Mouse (Mus musculus): ENCODE data around the gene BC049762. TPM values are rescaled to one million over a fixed set of nuclear protein-coding genes. Genes with fewer than 3 reads are reported as not detected.

The BC049762 gene
- polyA plus RNA-seq (2015; fragmentation: Nextera tagmentation; extraction: Ambion mirVana), result 0.21 and 0.29 TPM in 2 replicates

- peaks cover 21% of the 10 kb centered on the region for H3K4me1 ChIP-seq (ENCODE audit: insufficient read depth, low read length)
- H3K4me3 ChIP-seq (ENCODE audit: low read length), result peak within 1 kb of the TSS; percentile 96
- peak within 1 kb of the TSS; percentile 83 for H3K4me2 ChIP-seq (replicated peaks; ENCODE audit: low read depth, low read length)
- H3K27ac ChIP-seq (ENCODE audit: low read length), result peak within 1 kb of the TSS; percentile 94
- peak within 1 kb of the TSS; percentile 98 for H3K9ac ChIP-seq (replicated peaks; ENCODE audit: low read length)
- H3K27me3 ChIP-seq (ENCODE audit: insufficient read depth, low read length), result no peaks in the 10 kb centered on the region
- H3K9me3 ChIP-seq (ENCODE audit: low read length), result no peaks in the 10 kb centered on the region
- no peaks in the 10 kb centered on the region for H3K36me3 ChIP-seq (ENCODE audit: insufficient read depth, low read length)
- peak; percentile 99 for ATAC-seq (ENCODE audit: low FRiP score, low TSS enrichment)
- WGBS, result 8% methylated on average over 57 of the region's 57 CpGs
Measured at GRCm38 (mm10) chr11:51262342-51263285, at the start of gene BC049762. Gene BC049762 (minus strand): TSS chr11:51263046.

- no peak overlapping the region for H3K4me3 ChIP-seq (ENCODE audit: low read length)
- no peak overlapping the region for H3K4me2 ChIP-seq (replicated peaks; ENCODE audit: low read depth, low read length)
- 84% methylated on average over 8 of the region's 8 CpGs for WGBS
- ATAC-seq (ENCODE audit: low FRiP score, low TSS enrichment), result no peak
- no peaks in the 10 kb centered on the region for H3K27me3 ChIP-seq (ENCODE audit: insufficient read depth, low read length)
- H3K9ac ChIP-seq (replicated peaks; ENCODE audit: low read length), result no peak overlapping the region
- no peaks in the 10 kb centered on the region for H3K36me3 ChIP-seq (ENCODE audit: insufficient read depth, low read length)
- no peak overlapping the region for H3K27ac ChIP-seq (ENCODE audit: low read length)
- H3K4me1 ChIP-seq (ENCODE audit: insufficient read depth, low read length), result no peaks in the 10 kb centered on the region
- no peaks in the 10 kb centered on the region for H3K9me3 ChIP-seq (ENCODE audit: low read length)
Measured at GRCm38 (mm10) chr11:51311846-51312245, 49.0 kb upstream of the BC049762 start.

GRCm38 (mm10) chr11:51308306-51308705, 45.5 kb upstream of the BC049762 start:
- no peak overlapping the region for H3K27ac ChIP-seq (ENCODE audit: low read length)
- H3K4me2 ChIP-seq (replicated peaks; ENCODE audit: low read depth, low read length), result no peak overlapping the region
- H3K4me3 ChIP-seq (ENCODE audit: low read length), result no peak overlapping the region
- no peaks in the 10 kb centered on the region for H3K4me1 ChIP-seq (ENCODE audit: insufficient read depth, low read length)
- 47% methylated on average over 5 of the region's 5 CpGs for WGBS
- no peak overlapping the region for H3K9ac ChIP-seq (replicated peaks; ENCODE audit: low read length)
- ATAC-seq (ENCODE audit: low FRiP score, low TSS enrichment), result no peak
- H3K36me3 ChIP-seq (ENCODE audit: insufficient read depth, low read length), result no peaks in the 10 kb centered on the region
- H3K9me3 ChIP-seq (ENCODE audit: low read length), result no peaks in the 10 kb centered on the region
- H3K27me3 ChIP-seq (ENCODE audit: insufficient read depth, low read length), result no peaks in the 10 kb centered on the region

- Histone ChIP-seq H3K9ac (replicated peaks; ENCODE audit: low read length) (no peak overlapping the region), H3K27ac (ENCODE audit: low read length) (no peak overlapping the region), H3K9me3 (ENCODE audit: low read length) (no peaks in the 10 kb centered on the region), H3K36me3 (ENCODE audit: insufficient read depth, low read length) (no peaks in the 10 kb centered on the region), H3K4me1 (ENCODE audit: insufficient read depth, low read length) (no peaks in the 10 kb centered on the region), H3K4me2 (replicated peaks; ENCODE audit: low read depth, low read length) (no peak overlapping the region), H3K27me3 (ENCODE audit: insufficient read depth, low read length) (no peaks in the 10 kb centered on the region), H3K4me3 (ENCODE audit: low read length) (no peak overlapping the region)
- ATAC-seq (ENCODE audit: low FRiP score, low TSS enrichment), result no peak
- WGBS, result 59% methylated on average over 12 of the region's 12 CpGs
Measured at GRCm38 (mm10) chr11:51303981-51304553, 41.2 kb upstream of the BC049762 start.

GRCm38 (mm10) chr11:51302396-51302795, 39.5 kb upstream of the BC049762 start:
- WGBS, result 58% methylated on average over 5 of the region's 5 CpGs
- no peaks in the 10 kb centered on the region for H3K36me3 ChIP-seq (ENCODE audit: insufficient read depth, low read length)
- no peaks in the 10 kb centered on the region for H3K27me3 ChIP-seq (ENCODE audit: insufficient read depth, low read length)
- H3K9me3 ChIP-seq (ENCODE audit: low read length), result no peaks in the 10 kb centered on the region
- H3K27ac ChIP-seq (ENCODE audit: low read length), result no peak overlapping the region
- ATAC-seq (ENCODE audit: low FRiP score, low TSS enrichment), result no peak
- no peak overlapping the region for H3K9ac ChIP-seq (replicated peaks; ENCODE audit: low read length)
- no peak overlapping the region for H3K4me2 ChIP-seq (replicated peaks; ENCODE audit: low read depth, low read length)
- no peak overlapping the region for H3K4me3 ChIP-seq (ENCODE audit: low read length)
- H3K4me1 ChIP-seq (ENCODE audit: insufficient read depth, low read length), result no peaks in the 10 kb centered on the region

- no peak for ATAC-seq (ENCODE audit: low FRiP score, low TSS enrichment)
- peaks cover 7% of the 10 kb centered on the region; the same call in 1 of the 2 replicates for H3K9me3 ChIP-seq (ENCODE audit: low read length)
- WGBS, result 93% methylated on average over 4 of the region's 4 CpGs
Measured at GRCm38 (mm10) chr11:51298691-51299090, 35.8 kb upstream of the BC049762 start.

GRCm38 (mm10) chr11:51295742-51296141, 32.9 kb upstream of the BC049762 start:
- no peaks in the 10 kb centered on the region for H3K4me1 ChIP-seq (ENCODE audit: insufficient read depth, low read length)
- H3K27me3 ChIP-seq (ENCODE audit: insufficient read depth, low read length), result no peaks in the 10 kb centered on the region
- ATAC-seq (ENCODE audit: low FRiP score, low TSS enrichment), result no peak
- peaks cover 7% of the 10 kb centered on the region; the same call in 1 of the 2 replicates for H3K9me3 ChIP-seq (ENCODE audit: low read length)
- WGBS, result 81% methylated on average over 3 of the region's 3 CpGs
- no peak overlapping the region for H3K9ac ChIP-seq (replicated peaks; ENCODE audit: low read length)
- H3K4me2 ChIP-seq (replicated peaks; ENCODE audit: low read depth, low read length), result no peak overlapping the region
- H3K36me3 ChIP-seq (ENCODE audit: insufficient read depth, low read length), result no peaks in the 10 kb centered on the region
- H3K4me3 ChIP-seq (ENCODE audit: low read length), result no peak overlapping the region
- H3K27ac ChIP-seq (ENCODE audit: low read length), result no peak overlapping the region

More at GRCm38 (mm10) chr11:51298691-51299090, 35.8 kb upstream of the BC049762 start:
- H3K27me3 ChIP-seq (ENCODE audit: insufficient read depth, low read length), result no peaks in the 10 kb centered on the region
- no peaks in the 10 kb centered on the region for H3K4me1 ChIP-seq (ENCODE audit: insufficient read depth, low read length)
- H3K4me3 ChIP-seq (ENCODE audit: low read length), result no peak overlapping the region
- H3K36me3 ChIP-seq (ENCODE audit: insufficient read depth, low read length), result no peaks in the 10 kb centered on the region
- no peak overlapping the region for H3K9ac ChIP-seq (replicated peaks; ENCODE audit: low read length)
- no peak overlapping the region for H3K27ac ChIP-seq (ENCODE audit: low read length)
- H3K4me2 ChIP-seq (replicated peaks; ENCODE audit: low read depth, low read length), result no peak overlapping the region

- Histone ChIP-seq H3K36me3 (ENCODE audit: insufficient read depth, low read length) (no peaks in the 10 kb centered on the region), H3K4me2 (replicated peaks; ENCODE audit: low read depth, low read length) (no peak overlapping the region), H3K27ac (ENCODE audit: low read length) (no peak overlapping the region), H3K4me1 (ENCODE audit: insufficient read depth, low read length) (no peaks in the 10 kb centered on the region), H3K27me3 (ENCODE audit: insufficient read depth, low read length) (no peaks in the 10 kb centered on the region), H3K9me3 (ENCODE audit: low read length) (peaks cover 7% of the 10 kb centered on the region; the same call in 1 of the 2 replicates), H3K4me3 (ENCODE audit: low read length) (no peak overlapping the region), H3K9ac (replicated peaks; ENCODE audit: low read length) (no peak overlapping the region)
- ATAC-seq (ENCODE audit: low FRiP score, low TSS enrichment), result no peak
- WGBS, result 56% methylated on average over 2 of the region's 2 CpGs
Measured at GRCm38 (mm10) chr11:51293956-51294530, 31.2 kb upstream of the BC049762 start.

GRCm38 (mm10) chr11:51290066-51290955, 27.5 kb upstream of the BC049762 start:
- H3K27ac ChIP-seq (ENCODE audit: low read length), result no peak overlapping the region
- H3K9ac ChIP-seq (replicated peaks; ENCODE audit: low read length), result peak overlapping the region; percentile 68
- H3K9me3 ChIP-seq (ENCODE audit: low read length), result peaks cover 2% of the 10 kb centered on the region; the same call in 1 of the 2 replicates
- peak overlapping the region; percentile 63 for H3K4me3 ChIP-seq (ENCODE audit: low read length)
- 3% methylated on average over 61 of the region's 74 CpGs for WGBS
- H3K4me2 ChIP-seq (replicated peaks; ENCODE audit: low read depth, low read length), result peak overlapping the region; percentile 80
- no peaks in the 10 kb centered on the region for H3K36me3 ChIP-seq (ENCODE audit: insufficient read depth, low read length)
- ATAC-seq (ENCODE audit: low FRiP score, low TSS enrichment), result peak; percentile 80
- H3K27me3 ChIP-seq (ENCODE audit: insufficient read depth, low read length), result no peaks in the 10 kb centered on the region
- no peaks in the 10 kb centered on the region for H3K4me1 ChIP-seq (ENCODE audit: insufficient read depth, low read length)
